Comparison of ENCODE assay signal across 19 mouse cellular contexts in genomic region chr13:41490282-41490681, GRCm38 (mm10).
"Had no signal": no experiment of that assay in that cellular context is flagged by ENCODE, and none has a peak within 500 bp of the region (broad histone marks: within the 10 kb centered on the region; RNA-seq: fewer than 3 reads in every experiment).

No protein-coding gene starts in this region.

- DNase-seq: kidney, adult 11 months; kidney, adult 8-10 months; kidney, postnatal 10 days; layer of hippocampus, postnatal 36 days; liver, embryonic 13.5 days; lung, postnatal 10 days; lung, postnatal 4 days; right cerebral cortex, adult 18-20 months; right cerebral cortex, postnatal 14 days; right cerebral cortex, postnatal 4 days; thymus, adult 18-20 months; thymus, postnatal 36 days had no signal

- H3K27ac ChIP-seq: intestine, embryonic 15.5 days; kidney, embryonic 15.5 days; left cerebral cortex, adult 2 months; liver, embryonic 13.5 days; midbrain, embryonic 12.5 days; midbrain, embryonic 15.5 days; neural tube, embryonic 13.5 days had no signal

- H3K36me3 ChIP-seq: intestine, embryonic 15.5 days; kidney, embryonic 15.5 days; liver, embryonic 13.5 days; midbrain, embryonic 12.5 days; midbrain, embryonic 15.5 days; neural tube, embryonic 13.5 days had no signal

- H3K4me2 ChIP-seq: intestine, embryonic 15.5 days; kidney, embryonic 15.5 days; liver, embryonic 13.5 days; midbrain, embryonic 12.5 days; midbrain, embryonic 15.5 days; neural tube, embryonic 13.5 days had no signal

- H3K9ac ChIP-seq: intestine, embryonic 15.5 days; kidney, embryonic 15.5 days; liver, embryonic 13.5 days; midbrain, embryonic 12.5 days; midbrain, embryonic 15.5 days; neural tube, embryonic 13.5 days had no signal

- ATAC-seq: intestine, embryonic 15.5 days; midbrain, embryonic 15.5 days had no signal

- H3K9me3 ChIP-seq: intestine, embryonic 15.5 days; kidney, embryonic 15.5 days; liver, embryonic 13.5 days; midbrain, embryonic 12.5 days; midbrain, embryonic 15.5 days; neural tube, embryonic 13.5 days had no signal

- H3K4me3 ChIP-seq: intestine, embryonic 15.5 days; kidney, embryonic 15.5 days; left cerebral cortex, adult 2 months; liver, embryonic 13.5 days; midbrain, embryonic 12.5 days; midbrain, embryonic 15.5 days; myocyte; neural tube, embryonic 13.5 days had no signal

- H3K27me3 ChIP-seq: intestine, embryonic 15.5 days; kidney, embryonic 15.5 days; liver, embryonic 13.5 days; midbrain, embryonic 12.5 days; midbrain, embryonic 15.5 days; neural tube, embryonic 13.5 days had no signal

- H3K4me1 ChIP-seq: intestine, embryonic 15.5 days; liver, embryonic 13.5 days; midbrain, embryonic 12.5 days; midbrain, embryonic 15.5 days had no signal
